Mouse (Mus musculus): Measurements from ENCODE around the gene Rnase1. TPM values are rescaled to one million over a fixed set of nuclear protein-coding genes. Genes with fewer than 3 reads are reported as not detected.
A peak's percentile ranks its signal among the peaks of the same experiment; 100 is the strongest.
"Not testable (repeated sequence)": the region's sequence is repeated elsewhere in the genome, so short reads cannot be mapped to it uniquely, and the experiment has no call there.

Rnase1 gene
- total RNA-seq (2021), result under 1 TPM; 0.55 to 0.99 TPM

DNA sequence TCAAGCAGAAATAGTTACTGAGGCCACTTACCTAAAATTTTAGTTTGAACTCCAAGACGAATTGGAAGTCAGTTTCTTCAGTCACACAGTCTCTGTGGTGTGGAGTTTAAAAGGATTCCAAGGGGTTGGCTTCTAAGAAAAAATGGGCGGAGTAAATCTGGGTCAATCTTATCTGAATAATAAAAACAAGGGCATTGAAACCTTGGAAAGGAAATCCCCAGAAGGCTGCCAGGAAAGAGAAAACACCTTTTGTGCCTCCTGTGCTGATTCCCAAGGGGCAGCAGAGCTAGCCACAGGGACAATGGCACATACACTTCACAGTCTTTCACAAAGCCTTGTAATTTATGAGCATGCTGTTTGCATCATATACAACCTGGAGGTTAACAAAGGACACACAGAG, at the start of gene Rnase1:
TSS of gene Rnase1 (minus strand) at position 101 of the 400 bp plus-strand sequence.
- no peak for DNase-seq

DNA sequence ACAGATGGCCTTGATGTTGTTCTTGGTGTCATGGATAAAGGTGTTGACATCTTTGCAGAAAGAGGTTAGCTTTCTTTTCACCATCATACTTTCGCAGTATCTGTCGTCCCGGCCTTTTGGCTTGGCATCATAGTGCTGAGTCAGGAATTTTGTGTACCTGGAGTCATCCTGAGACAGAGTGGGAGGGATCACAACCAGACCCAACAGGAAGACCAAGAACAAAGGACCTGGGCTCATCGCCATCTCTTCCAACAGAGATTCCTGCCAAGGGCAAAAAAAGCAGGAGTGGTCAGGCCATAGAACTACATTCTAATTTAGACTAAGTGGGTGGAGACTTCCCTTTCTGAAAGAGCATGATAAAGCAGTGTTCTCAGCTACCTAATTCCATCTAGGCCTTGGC, 49.1 kb upstream of the Rnase1 start:
- peak; percentile 38 for DNase-seq

DNA sequence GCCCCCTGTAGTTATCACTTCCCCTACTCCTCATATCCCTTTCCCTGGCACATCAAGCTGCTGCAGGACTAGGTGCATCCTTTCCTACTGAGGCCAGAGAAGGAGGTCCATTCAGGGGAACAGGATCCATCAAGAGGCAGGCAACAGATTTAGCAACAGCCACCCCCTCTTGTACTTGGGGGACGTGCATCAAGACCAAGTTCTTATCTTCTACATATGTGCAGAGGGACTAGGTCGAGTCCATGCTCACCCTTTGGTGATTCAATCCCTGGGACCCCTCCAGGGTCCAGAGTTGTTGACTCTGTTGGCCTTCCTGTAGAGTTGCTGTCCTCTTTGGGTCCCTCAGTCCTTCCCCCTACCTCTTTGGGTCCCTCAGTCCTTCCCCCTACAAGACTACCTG, 34.5 kb upstream of the Rnase1 start:
- DNase-seq, result not testable (repeated sequence)

DNA sequence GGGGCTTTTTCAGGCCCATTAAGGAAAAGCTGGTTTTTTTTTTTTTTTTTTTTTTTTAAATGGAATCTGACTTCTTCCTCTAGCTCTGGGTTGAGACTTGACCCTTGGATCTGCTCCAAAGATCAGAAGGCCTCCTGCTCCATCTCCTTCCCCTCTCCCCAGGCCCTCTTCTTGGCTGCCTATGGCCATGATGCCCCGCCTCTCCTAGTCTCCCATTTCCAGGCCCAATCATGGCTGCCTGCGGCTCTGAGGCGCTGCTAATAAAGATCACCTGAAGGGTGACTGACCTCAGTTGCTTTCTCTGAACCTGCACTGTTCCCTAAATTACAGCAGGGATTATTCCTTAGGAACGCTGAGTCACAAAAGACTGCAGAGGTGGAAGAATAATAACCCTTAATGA, 27.3 kb upstream of the Rnase1 start:
- DNase-seq, result no peak

DNA sequence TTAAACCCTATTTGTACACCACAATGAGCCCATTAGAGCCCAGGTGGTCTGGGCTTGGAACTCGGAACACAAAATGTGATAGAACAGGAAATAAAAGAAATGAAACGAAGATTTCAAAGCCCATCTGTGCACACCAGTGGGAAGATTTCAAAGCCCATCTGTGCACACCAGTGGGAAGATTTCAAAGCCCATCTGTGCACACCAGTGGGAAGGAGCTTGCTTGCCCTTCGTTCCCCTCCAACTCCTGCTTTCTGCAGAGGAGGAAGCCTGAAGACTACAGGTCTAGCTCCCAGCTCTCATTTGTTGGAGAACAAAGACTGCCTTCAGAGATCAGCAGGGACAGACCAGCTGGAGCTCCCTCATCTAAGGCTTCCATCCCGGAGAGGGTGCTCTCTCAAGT, 26.4 kb upstream of the Rnase1 start:
- DNase-seq, result not testable (repeated sequence)

DNA sequence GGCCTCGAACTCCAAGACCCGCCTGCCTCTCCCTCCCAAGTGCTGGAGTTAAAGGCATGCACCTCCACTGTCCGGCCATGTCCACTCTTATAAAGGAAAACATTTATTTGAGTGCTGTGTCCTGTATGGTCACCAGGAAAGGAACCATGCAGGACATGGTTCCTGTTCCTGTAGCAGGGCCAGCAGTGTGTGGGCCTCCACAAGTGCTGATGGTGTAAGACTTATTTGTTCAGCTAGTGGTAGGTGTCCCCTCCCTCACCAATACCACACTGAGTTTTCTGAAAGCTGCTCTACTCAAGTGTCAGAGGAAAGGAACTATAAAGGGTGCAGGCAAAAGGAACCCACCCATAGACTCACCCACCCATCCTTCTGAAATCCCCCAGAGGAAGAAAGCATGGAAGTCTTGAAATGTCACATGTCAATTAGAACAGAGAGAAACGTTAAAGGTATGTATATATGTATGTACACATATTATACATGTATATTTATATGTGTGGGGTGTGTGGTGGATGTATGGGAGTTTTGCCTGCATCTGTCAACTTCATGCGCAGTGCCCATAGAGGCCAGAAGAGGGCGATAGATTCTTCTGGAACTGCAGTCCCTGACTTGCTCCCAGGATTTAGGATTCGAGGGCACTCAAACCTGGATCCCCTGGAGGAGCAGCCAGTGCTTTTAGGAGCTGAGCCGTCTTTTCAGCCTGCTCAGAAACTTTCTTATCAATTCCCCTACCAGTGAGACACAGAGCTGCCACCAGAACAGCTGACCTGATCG, 25.7 kb upstream of the Rnase1 start:
- peak; percentile 63 for DNase-seq

DNA sequence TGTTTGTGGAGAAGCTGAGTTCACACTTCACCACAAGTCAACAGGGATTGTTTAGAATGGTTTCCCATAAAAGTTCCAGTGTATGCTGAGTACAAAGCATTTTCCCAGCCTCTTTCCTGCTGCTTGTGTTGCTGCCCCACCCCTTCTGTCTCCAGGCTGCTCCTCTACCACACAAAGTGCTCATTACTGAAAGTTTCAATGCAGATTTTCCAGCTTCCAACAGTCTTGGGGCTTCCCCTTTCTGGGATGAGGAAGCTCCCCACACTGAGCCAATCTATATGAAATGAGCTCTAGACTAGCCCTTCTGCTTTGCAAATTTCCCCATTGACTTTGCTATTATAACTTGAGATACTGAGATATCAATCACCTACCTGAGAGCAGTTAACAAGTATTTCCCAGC, 19.5 kb upstream of the Rnase1 start:
- DNase-seq, result no peak

DNA sequence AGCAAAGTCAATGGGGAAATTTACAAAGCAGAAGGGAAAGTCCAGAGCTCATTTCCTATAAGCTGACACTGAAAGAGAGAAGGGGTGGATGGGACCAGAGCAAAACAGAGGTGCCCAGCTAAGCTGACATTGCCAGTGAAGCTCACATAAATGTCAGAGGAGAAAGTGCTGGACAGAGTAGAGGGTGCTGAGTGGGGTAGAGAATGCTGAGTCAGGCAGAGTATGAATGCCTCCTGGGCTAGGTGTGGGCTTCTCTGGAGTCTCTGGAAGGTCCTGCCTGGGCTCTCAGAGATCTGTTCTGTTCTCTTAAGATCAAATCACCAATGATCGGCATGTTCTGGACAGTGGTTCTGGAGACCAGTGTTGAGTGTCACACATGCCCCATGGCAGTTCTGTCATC, 18.9 kb upstream of the Rnase1 start:
- DNase-seq, result no peak

DNA sequence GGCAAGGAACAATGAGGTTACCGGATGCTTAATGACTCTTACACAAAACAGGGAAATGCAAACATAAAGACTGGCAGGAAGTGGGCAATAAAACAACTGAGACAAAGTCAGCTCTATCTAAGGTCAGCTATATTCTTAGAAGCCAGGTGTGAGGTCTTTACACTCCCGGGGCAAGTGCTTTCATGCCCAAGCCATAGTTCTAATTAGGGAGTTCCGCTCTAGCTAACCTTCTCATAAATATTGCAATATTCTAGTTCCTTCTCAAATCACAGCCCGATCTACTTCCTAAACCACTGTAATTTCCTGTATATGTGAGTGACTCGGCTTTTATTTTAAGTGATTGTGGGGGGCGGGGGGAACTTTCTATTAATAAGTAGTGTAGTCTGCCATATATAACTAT, 16.7 kb upstream of the Rnase1 start:
- DNase-seq, result not testable (repeated sequence)

DNA sequence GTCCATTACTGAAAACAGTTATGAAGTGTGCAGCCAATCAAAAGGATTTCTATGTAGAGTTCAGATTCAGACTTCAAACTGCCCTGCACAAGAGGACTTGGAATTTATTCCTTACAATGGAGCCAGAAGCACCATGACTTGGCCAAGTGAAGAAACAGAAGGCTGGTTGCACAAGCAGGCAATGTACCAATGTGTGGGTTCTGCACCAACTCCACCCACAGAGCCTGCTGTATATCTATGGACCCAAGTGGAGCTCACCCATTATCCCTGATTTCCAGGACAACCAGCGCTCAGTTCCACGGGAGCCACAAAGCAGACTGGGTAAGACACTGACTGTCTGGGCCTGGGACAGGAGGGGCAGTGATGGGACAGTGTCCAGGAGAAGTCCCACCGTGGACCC, 15.4 kb upstream of the Rnase1 start, which contains the start of gene Rnase2b:
TSS of gene Rnase2b (plus strand) at position 285 of the 400 bp plus-strand sequence.
- DNase-seq, result not testable (repeated sequence)

DNA sequence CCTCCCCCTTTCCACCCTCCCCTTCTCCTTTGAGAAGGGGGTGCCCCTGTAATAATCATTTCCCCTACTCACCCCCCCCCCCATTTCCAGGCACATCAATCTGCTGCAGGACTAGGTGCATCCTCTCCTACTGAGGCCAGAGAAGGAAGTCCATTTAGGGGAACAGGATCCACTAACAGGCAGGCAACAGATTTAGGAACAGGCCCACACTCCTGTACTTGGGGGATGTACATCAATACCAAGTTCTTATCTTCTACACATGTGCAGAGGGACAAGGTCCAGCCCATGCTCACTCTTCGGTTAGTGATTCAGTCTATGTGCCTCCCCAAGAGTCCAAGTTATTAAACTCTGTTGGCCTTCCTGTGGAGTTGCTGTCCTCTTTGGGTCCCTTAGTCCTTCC, 10.5 kb upstream of the Rnase1 start:
- DNase-seq, result no peak

DNA sequence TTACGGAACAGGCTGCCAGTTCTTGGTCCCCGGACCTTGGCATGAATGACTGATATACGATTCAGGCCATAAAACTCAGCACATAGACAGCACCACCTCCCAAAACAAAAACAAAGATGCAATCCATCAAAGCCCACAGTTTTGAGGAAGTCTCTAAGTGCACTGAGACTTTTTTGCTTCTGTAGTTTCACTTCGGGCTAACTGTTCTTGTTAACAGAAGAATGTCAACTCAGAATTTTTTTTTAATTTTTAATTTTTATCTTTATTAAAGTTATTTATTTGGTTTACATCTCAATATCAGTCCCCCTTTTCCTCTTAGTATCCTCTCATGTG, 10.1 kb upstream of the Rnase1 start:
- DNase-seq, result no peak

DNA sequence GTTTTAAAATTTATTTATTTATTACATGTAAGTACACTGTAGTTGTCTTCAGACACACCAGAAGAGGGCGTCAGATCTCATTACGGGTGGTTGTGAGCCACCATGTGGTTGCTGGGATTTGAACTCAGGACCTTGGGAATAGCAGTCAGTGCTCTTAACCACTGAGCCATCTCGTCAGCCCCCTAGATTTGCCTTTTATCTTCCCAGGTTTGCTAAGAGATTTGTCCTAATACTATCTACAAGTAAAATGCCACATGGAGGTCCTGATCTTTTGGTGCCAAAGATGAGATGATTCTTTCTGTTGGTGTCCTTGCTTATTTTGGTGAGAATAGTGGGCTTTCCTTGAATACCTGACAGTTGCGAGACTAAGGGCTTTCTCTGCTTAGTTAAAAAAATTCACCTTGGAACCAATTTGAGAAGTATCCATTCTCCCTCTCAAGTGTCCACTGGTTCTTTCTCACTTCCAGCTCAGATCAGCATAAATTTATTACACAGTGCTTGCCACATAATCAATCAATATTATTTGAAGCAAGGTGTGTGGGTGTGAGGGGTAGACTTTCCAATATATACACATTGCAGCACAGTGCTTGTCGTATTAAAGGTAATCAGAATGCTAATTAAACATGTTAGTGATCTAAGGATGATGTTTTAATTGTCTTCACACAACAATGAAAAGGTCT, 9.6 kb upstream of the Rnase1 start:
- no peak for DNase-seq

DNA sequence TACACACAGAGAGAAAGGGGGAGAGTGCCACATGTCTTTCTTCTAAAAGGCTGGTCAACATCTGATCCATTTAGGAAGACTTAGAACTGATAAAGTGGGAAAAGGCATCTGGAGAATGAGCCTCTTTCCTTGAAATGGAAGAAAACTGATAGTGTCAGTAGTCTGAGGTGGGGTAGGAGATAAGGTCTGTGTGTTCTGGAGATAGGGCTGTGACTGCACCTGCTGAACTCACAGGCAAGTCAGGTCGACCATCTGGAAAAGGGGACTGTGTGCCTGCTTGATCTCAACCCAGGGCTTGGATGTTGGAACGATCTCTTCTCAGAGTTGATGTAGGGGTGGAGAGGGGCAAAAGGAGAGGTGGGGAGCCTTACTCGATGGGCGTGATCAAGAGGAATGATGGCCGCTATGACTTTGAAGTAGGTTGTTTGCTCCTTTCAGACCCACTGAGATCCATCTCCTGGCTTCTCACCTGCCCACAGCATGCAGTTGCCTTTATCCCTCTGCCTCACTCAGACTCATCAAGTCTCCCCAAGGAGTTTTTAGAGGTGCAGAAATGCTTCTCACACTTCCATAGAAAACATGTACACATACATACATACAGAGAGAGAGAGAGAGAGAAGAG, 5.8 kb upstream of the Rnase1 start:
- DNase-seq, result no peak

DNA sequence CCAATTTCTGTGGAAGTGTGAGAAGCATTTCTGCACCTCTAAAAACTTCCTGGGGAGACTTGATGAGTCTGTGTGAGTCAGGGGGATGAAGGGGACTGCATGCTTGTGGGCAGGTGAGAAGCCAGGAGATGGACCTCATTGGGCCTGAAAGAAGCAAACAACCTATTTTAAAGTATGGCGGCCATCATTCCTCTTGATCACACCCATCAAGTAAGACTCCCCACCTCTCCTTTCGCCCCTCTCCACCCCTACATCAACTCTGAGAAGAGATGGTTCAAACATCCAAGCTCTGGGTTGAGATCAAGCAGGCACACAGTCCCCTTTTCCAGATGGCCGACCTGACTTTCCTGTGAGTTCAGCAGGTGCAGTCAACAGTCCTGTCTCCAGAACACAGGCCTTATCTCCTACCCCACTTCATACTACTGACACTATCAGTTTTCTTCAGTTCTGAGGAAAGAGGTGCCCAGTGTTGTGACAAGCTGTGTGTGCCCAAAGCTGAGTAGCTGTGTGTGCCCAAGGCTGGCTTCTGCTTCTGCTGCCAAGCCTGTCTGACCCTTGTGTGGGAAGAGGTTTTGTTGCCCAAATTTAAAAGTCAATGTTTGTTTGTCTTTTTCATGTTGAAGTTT, 3.7 kb upstream of the Rnase1 start:
- DNase-seq, result no peak

DNA sequence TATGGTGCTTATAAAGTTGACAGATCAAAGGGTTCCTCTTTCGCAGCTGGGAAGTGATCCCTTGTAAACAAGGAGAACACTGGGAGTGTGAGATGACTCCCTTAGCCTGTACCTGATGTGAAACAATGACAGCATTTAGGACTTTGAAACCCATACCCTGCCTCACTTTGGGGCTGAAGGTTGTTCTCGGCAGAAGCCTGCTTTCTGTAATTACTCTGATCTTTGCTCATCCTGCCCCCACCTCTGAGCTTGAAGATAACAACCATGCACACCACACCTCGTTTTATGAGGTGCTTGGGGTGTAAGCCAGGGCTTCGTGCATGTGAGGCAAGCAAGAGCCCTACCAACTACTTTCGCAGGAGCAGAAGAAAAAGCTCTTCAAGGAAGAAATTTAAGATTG, 2.6 kb upstream of the Rnase1 start:
- no peak for DNase-seq

DNA sequence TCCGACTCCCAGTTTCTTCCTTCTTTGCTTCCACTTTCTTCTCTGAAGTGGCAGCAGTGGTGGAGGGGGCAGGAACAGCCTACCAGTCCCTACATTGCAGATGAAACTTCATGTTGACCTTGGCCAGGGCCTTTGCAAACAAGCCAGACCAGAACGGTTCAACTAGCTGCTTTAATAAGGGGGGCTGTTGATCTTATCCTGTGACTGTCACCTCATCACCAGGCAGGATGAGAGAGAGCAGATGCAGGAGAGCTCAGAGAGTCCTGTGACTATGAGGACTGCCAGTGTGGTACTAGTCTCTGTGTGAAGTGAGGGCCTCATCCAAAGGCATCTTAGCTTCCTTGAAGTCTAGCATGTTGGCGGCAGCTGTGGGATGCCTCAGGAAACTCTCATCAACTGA, 1.4 kb upstream of the Rnase1 start:
- DNase-seq, result no peak

DNA sequence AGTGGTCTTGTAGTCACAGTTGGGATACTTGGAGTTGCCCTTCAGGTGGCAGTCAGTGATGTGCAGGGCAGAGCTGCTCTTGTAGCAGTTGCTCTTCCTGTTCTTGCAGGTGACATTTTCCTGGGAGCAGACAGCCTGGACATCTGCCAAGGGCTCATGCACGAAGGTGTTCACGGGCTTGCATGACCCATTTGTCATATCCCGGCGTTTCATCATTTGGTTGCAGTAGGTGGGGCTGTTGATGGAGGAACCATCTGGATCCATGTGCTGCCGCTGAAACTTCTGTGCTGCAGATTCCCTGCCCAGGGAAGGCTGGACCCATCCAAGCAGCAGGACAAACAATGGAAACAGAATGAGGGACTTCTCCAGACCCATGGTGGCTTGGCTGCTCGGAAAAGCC, 1.1 kb downstream of the Rnase1 start:
- DNase-seq, result no peak

DNA sequence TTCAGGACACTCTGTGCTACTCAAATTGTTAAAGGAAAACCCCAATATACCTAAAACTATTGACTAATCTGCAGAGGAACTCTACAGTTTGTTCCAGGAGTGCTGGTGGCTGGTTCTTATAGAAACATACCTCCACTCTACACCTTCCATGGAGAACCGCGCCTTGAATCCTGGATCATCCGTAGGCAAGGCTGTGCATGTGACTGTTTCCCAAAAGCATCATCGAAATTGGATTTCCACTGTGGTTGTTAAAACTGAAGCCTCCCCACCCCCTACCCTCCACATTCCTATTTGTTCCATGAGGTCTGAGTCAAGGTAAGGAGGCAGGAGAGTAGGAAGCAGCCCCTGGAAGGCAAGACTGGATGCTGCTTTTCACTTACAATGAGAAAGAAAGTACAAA, 2.1 kb downstream of the Rnase1 start:
- DNase-seq, result no peak

DNA sequence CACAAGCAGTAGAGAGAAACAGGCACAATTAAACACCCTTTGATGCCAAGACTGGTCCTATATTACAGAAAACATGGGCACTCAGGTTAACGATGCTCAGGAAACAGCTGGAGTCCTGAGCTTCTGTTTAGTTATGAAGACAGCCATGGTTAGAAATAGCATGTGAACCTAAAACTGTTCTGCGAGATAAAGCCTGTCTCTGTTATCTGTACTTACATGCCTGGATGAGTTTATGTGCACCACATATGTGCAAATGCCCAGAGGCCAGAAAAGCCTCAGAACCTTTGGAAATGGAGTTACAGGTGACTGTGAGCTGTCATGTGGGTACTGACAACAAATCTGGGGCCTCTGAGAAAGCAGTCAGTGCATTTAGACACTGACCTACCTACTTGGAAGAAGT, 2.6 kb downstream of the Rnase1 start:
- no peak for DNase-seq

DNA sequence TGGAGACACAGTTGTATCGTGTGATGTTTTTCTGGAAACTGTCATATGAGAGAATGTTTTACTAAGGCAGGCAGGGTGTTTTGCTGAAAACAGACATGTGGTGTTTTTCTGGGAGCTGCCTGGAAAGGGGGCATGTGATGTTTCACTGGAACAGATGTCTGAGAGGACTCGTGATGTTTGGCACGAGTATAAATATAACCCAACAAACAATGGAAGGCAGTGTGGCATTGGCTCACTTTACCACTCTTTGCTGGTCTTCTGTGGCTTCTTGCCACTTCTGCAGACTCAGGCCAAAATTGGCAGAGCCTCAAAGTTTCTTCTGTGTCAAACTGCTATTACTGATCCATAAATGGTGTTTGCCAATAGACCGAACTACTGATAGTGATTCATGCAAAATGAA, 3.3 kb downstream of the Rnase1 start:
- DNase-seq, result no peak

DNA sequence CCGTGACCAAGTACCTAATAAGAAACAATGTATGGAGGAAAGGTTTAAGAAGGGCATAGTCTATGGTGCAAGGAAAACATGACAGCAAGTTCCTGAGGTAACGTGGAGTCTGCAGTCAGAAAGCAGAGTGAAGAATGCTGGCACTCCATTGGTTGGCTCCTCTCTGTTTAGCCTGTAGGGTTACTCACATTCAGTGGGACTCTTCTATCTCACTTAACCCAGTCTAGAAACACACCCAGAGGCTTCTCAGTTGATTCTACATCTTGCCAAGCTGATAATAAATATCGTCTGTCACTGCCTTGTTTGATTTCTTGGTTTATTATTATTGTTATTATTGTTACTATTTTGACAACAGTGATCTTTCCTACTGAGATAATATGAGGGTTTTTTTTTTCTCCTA, 4.0 kb downstream of the Rnase1 start:
- no peak for DNase-seq

DNA sequence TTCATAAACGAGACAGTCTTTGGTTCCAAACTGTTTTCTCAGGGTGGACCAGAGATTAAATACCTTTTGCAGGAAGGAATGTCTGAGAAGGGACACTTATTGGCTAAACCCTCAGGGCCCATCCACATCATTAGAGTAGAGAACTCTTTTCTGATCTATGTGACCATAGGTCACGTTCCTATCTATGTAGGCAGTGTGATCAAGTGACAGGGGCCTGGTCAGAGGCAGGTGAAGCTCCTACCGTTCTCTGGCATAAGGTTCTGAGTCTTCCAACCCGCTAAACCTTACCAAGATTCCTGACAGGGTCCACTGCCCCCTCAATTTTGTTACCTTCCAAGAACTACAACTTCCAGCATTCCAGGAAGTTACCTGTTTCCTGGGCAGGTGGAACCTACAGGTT, 4.5 kb downstream of the Rnase1 start:
- no peak for DNase-seq

Data from heart, postnatal 4 days (tissue).